20 mouse cellular contexts compared by ENCODE assay signal in genomic region chr7:46974648-46975047, GRCm38 (mm10). TPM values are rescaled to one million over a fixed set of nuclear protein-coding genes. Genes with fewer than 3 reads are reported as not detected.
"Had no signal": no experiment of that assay in that cellular context is flagged by ENCODE, and none has a peak within 500 bp of the region (broad histone marks: within the 10 kb centered on the region; RNA-seq: fewer than 3 reads in every experiment).

No protein-coding gene starts in this region.

- H3K27ac ChIP-seq: midbrain, embryonic 13.5 days; midbrain, embryonic 15.5 days; neural tube, embryonic 12.5 days; stomach, embryonic 15.5 days; stomach, postnatal 0 days had no signal

- H3K9ac ChIP-seq: lung, embryonic 14.5 days; midbrain, embryonic 13.5 days; midbrain, embryonic 15.5 days; neural tube, embryonic 12.5 days; stomach, embryonic 15.5 days had no signal

- H3K4me2 ChIP-seq: lung, embryonic 14.5 days; midbrain, embryonic 11.5 days; midbrain, embryonic 13.5 days; midbrain, embryonic 15.5 days; neural tube, embryonic 12.5 days; stomach, embryonic 15.5 days had no signal

- H3K4me3 ChIP-seq: megakaryocyte, embryonic 14.5 days; midbrain, embryonic 13.5 days; midbrain, embryonic 15.5 days; neural tube, embryonic 12.5 days; stomach, embryonic 15.5 days had no signal

- H3K9me3 ChIP-seq: megakaryocyte, embryonic 14.5 days; midbrain, embryonic 13.5 days; midbrain, embryonic 15.5 days; stomach, embryonic 15.5 days had no signal

- H3K4me1 ChIP-seq: midbrain, embryonic 13.5 days; midbrain, embryonic 15.5 days; neural tube, embryonic 12.5 days; stomach, embryonic 15.5 days had no signal

- H3K27me3 ChIP-seq: midbrain, embryonic 13.5 days; midbrain, embryonic 15.5 days; neural tube, embryonic 12.5 days; stomach, embryonic 15.5 days had no signal

- DNase-seq: lung, adult 18-20 months; lung, embryonic 14.5 days; lung, postnatal 10 days; lung, postnatal 4 days; right cerebral cortex, postnatal 14 days; thymus, adult 2 months; thymus, postnatal 36 days had no signal

- ATAC-seq: midbrain, embryonic 13.5 days; midbrain, embryonic 15.5 days had no signal

- H3K36me3 ChIP-seq: midbrain, embryonic 13.5 days; midbrain, embryonic 15.5 days; neural tube, embryonic 12.5 days; stomach, embryonic 15.5 days had no signal

RNA-seq across cellular contexts. Expression of gene Gm9999, which starts 8.7 kb away (rescaled TPM):
- total RNA-seq: midbrain, postnatal 0 days; monocyte, adult 5-6 weeks; neutrophil, adult 5-6 weeks had no signal
- polyA plus RNA-seq: lung, embryonic 14.5 days; lung, embryonic 16.5 days; midbrain, embryonic 11.5 days; midbrain, embryonic 13.5 days; midbrain, embryonic 15.5 days; midbrain, postnatal 0 days; neural tube, embryonic 12.5 days; neural tube, embryonic 14.5 days; spleen, adult 2 months; stomach, embryonic 15.5 days; stomach, postnatal 0 days had no signal
